Mouse (Mus musculus) myocyte (in vitro differentiated cells): Measurements from ENCODE around the gene Myh6.

Experiments
- MYOD1 ChIP-seq, 3 experiments: IDR thresholded peaks; one replicate each; pipeline ENCODE4 v1.6.1; 2011; ENCODE audit warnings: control low read depth in 2 of 3, low read depth in 2 of 3, mild to moderate bottlenecking in 2 of 3, moderate library complexity in 1 of 3; ENCODE audit not compliant: insufficient read length in 2 of 3, control insufficient read depth in 1 of 3
- POLR2A ChIP-seq: IDR thresholded peaks from one replicate; pipeline ENCODE4 v1.6.1; 2011; ENCODE audit warnings: low read depth, mild to moderate bottlenecking, control low read depth, moderate library complexity; ENCODE audit not compliant: insufficient read length
- POLR2AphosphoS2 ChIP-seq: IDR thresholded peaks from one replicate; pipeline ENCODE4 v1.6.1; 2011; ENCODE audit warnings: low read depth, control low read depth; ENCODE audit not compliant: insufficient read length

- TF ChIP-seq POLR2A: no peak
- TF ChIP-seq MYOD1 (IDR thresholded peaks at IDR 0.05; ENCODE audit: control insufficient read depth in 1 of 3, insufficient read length in 2 of 3, low read depth in 2 of 3): no peak
- TF ChIP-seq POLR2AphosphoS2: no peak
These were observed 25.5 kb upstream of the Myh6 start for GRCm38 (mm10) chr14:54992196-54992595.
